Mouse (Mus musculus): ENCODE data around the gene Pdpn.
"Not testable (repeated sequence)": the region's sequence is repeated elsewhere in the genome, so short reads cannot be mapped to it uniquely, and the experiment has no call there.

Gene Pdpn

GRCm38 (mm10) chr4:143299325-143300070 lies at the start of gene Pdpn:
Gene Pdpn, minus strand, starts transcription at chr4:143299564.
- no peak for DNase-seq (ENCODE audit: low read depth)

DNA sequence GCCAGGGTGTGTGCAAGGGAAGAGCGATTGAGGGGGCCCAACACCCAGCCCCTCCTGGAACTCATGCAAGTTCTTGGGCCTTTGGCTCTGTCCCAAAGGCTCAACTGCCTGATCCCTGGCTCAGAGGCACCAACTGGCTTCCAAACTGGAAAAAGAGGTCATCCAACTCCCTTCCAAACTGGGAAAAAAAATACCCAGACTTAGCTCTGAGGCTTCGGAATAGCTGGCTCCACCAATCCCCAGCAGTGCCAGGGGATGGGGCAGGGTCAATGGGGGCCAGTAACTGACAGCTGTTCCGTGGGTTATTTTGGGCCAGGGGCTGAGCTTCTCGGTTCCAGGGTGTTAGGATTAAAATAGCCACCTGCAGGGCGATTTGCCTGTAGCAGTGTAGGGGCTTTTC lies 49.3 kb upstream of the Pdpn start:
- no peak for DNase-seq (ENCODE audit: low read depth)

GRCm38 (mm10) chr4:143345491-143345890 lies 46.1 kb upstream of the Pdpn start:
- DNase-seq (ENCODE audit: low read depth): not testable (repeated sequence)

DNA sequence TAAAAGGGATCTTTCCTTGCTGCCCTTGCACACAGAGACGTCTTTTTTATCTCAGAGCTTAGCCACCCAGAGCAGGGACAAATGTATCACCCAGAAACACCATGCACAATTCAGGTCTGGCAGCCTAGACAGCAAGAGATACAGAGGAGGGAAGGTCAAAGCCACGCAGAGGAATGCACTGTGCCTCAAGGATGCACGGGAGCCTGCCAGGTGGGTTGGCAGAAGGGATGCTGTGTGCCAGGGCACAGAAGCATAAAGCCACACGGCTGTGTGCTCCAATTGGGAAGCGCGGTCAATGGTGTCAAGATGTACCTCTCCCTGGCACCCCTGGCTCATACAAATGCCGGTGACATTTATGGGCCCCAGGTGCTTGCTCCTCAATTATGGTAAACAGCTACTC lies 42.1 kb upstream of the Pdpn start:
- no peak for DNase-seq (ENCODE audit: low read depth)

DNA sequence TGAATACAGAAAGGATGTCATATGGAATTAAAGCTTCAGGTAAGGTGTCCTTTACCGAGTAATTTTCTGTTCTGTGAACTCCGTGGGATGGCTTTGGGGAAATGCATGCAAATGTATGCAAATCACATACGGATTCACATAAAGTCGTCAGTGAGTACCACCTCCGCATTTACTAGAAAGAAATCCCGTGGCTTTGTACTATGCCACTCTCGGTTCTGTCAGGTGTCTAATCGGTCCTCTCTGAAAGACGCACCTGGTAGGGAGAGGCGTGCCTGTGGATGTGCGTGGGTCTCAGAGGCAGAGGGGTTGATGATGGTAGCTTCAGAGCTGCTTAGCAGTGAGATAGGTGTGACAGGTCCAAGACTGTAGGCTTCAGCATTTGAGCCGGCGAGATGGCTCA lies 40.4 kb upstream of the Pdpn start:
- DNase-seq (ENCODE audit: low read depth): no peak

DNA sequence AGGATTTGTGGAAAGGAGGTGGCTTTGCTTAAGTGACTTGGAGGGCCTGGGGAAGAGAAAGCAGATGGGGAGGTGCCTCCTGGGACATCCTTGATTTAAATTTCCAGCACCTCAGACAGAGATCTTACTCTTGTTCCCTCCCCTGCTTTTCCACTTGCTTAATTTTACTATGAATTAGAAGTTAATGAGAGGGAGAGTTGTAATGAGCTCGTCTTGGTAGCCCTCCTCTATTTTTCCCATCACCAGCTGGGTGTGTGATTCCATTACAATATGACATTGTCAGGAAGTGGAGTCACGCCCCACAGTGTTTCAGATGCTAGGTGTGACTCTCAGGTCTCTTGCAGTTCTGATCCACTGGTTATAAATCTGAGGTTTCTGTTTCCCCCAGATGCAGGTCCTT lies 36.7 kb upstream of the Pdpn start:
- no peak for DNase-seq (ENCODE audit: low read depth)

- no peak for DNase-seq (ENCODE audit: low read depth)
Observed at GRCm38 (mm10) chr4:143334995-143335394, 35.6 kb upstream of the Pdpn start.

GRCm38 (mm10) chr4:143334145-143334544 lies 34.8 kb upstream of the Pdpn start:
- no peak for DNase-seq (ENCODE audit: low read depth)

- no peak for DNase-seq (ENCODE audit: low read depth)
Observed at GRCm38 (mm10) chr4:143331787-143332186, 32.4 kb upstream of the Pdpn start.

GRCm38 (mm10) chr4:143330566-143330965 lies 31.2 kb upstream of the Pdpn start:
- no peak for DNase-seq (ENCODE audit: low read depth)

GRCm38 (mm10) chr4:143325625-143325941 lies 26.2 kb upstream of the Pdpn start:
- DNase-seq (ENCODE audit: low read depth): peak; percentile 31

- no peak for DNase-seq (ENCODE audit: low read depth)
Observed at GRCm38 (mm10) chr4:143324925-143325624, 25.7 kb upstream of the Pdpn start.

GRCm38 (mm10) chr4:143324176-143324924 lies 25.0 kb upstream of the Pdpn start:
- DNase-seq (ENCODE audit: low read depth): no peak

DNA sequence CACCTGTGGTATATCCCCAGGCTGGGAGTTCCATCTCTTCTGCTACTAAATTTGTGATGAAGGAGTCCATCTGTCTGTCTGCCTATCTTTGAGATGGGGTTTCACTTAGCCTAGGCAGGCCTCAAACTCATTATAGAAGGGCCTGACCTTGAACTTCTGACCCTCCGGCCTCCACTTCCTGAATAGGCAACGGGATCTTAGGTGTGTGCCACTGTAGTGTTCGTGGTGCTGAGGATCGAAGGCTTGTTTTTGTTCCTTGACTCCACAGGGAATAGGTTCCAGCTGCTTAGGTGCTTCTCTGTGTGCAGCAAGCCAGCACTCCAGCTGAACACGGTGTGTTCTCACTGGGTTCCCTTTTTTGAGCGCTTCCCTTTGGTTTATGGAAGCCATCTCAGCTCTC lies 13.9 kb upstream of the Pdpn start:
- no peak for DNase-seq (ENCODE audit: low read depth)

DNA sequence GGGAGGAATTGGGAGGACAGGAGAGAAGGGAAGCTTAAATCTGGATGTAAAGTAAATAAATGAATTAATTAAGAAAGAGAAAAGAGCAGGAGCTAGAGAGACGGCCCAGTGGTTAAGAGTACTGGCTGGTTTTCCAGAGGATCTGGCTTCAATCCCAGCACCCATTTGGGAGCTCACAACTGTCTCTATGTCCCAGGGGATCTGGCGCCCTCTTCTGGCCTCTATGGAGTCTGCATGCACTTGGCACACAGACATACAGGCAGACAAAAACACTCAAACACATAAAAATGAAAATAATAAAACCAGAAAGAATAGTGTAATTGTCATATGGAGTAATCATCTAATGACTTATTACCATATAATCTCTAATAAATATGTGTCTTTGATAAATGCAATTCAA lies 12.0 kb upstream of the Pdpn start:
- DNase-seq (ENCODE audit: low read depth): no peak

DNA sequence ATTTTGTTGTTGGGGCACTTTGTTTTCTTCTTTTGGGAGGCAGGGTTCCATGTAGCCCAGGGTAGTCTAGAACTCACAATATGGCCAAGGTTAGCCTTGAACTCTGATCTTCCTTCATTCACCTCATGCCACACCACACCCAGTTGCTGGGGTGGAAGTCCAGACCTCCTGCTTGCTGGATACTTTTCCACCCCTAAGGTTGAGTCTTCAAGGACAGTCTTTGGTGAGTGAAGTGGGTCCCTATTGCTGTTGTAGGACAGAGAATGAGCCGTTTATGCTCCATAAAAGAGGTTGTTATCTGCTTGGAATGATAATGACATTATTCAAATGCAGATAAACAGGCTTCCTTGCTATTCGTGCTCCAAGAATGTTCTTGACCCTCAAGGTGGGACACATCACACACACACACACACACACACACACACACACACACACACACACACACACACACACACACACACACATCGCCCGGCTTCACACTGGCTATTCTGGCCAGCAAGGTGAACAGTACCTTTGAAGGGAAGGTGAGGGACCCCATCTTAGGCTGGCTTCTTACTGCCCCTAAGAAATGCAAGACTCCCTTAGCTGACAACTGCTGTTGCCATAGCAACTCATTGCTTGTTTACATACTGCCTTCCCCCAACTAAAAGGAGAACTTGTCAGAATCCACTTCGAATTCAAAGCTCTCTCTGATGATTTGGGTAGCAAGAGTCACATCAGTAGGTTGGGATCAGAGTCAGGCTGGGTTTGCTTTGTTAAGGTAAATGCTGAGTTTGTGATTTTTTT lies 6.8 kb upstream of the Pdpn start:
- DNase-seq (ENCODE audit: low read depth): no peak

GRCm38 (mm10) chr4:143305031-143305430 lies 5.7 kb upstream of the Pdpn start:
- no peak for DNase-seq (ENCODE audit: low read depth)

DNA sequence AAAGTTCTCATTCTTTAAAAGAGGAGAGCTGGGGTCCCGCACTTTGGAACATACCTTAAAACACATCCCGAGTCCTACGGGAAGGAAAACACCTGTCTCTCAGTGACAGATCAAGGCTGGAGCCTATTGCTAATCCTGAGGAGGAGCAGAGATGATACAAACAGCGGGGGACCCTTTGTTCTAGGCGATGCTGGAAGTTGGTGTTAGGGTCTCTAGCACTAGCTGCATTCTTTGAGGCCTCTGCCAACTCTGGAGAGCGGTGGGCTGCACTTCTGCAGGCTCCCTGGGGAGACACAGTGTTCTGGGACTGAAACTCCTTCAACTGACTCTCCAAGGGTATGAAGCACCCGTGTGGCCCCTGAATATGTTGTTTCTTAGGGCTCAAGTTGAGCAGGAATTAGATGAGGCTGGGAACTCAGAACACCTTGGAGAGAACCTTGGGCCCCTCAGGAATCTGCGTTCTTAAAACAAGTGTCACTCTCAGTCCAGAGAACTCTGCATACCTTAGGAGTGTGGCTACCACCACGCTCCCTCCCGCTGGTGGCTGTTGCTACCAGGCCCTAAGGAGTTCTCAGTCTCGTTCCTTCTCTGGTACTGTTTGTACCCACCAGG lies 3.0 kb upstream of the Pdpn start:
- DNase-seq (ENCODE audit: low read depth): no peak

DNA sequence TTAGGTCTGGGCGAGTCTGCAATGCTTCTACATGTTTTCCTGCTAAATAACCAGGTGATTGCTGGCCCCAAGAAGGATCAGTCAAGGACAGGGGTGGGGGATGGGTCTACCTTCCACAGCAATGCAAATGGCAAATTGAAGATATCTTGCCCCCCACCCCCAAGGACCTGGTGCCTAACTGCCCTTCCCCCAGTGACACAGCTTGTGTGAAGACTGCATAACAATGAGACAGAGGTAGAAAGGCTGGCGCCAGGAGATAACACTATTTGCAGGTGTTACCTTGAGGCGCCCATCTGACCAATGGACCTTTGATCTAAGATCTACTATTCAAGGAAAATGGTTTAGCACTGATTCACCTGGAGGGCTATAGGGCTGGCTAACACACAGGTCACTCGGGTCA lies 2.5 kb upstream of the Pdpn start:
- DNase-seq (ENCODE audit: low read depth): no peak

DNA sequence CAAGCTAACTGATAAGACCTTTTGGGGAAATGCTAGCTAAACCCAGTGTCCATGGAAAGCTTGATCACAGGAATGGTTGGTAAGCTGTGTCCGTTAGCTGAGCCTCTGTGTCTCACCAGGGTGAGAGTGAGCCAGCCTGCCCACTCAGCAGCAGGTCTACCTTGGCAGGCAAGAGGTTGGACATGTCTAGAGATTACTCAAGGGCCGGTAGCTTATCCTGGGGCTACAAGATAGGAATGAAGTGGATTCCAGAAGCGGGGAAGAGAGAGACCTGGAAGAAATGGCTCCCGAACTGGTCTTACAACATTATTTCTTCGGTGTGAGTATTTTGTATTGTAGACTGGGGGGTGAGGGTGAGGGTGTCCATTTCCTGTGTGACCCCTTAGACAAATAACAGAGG lies 1.7 kb upstream of the Pdpn start:
- DNase-seq (ENCODE audit: low read depth): no peak

DNA sequence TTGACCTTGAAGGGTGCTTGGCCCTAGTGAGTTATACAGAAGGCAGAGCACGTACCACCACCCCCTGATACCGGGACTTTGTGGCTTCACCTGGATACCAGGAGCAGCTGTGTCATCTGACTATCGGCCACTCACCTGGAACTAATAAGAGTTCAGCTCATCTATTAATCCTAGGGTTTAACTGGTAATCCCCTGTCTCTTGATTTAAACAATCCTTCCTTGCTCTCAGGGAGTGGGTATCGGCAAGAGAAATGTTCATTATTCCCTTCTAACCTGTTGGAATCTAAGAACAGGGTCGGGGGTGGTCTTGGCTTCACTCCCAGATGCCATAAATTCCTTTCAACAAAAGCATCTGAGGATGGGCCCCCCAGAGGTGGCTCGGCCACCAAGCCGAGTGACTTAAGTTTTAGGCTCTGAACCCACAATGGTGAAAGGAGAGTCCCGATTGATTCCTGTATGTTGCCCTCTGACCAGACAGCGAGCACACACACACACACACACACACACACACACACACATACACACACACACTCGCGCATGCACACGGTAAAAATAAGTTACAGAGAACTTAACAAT lies 837 bp upstream of the Pdpn start:
- DNase-seq (ENCODE audit: low read depth): no peak
